41 mouse cellular contexts compared by ENCODE assay signal in genomic region chr19:56867701-56868100, GRCm38 (mm10). TPM values are rescaled to one million over a fixed set of nuclear protein-coding genes. Genes with fewer than 3 reads are reported as not detected.
"Had no signal": no experiment of that assay in that cellular context is flagged by ENCODE, and none has a peak within 500 bp of the region (broad histone marks: within the 10 kb centered on the region; RNA-seq: fewer than 3 reads in every experiment).

No protein-coding gene starts in this region.

- ATAC-seq: hindbrain, embryonic 16.5 days; hindbrain, postnatal 0 days; inflammation-experienced regulatory T-cells, adult 6 months had no signal

- H3K36me3 ChIP-seq: heart, embryonic 10.5 days; heart, embryonic 12.5 days; heart, embryonic 13.5 days; heart, embryonic 15.5 days; hindbrain, embryonic 10.5 days; hindbrain, embryonic 12.5 days; hindbrain, embryonic 13.5 days; hindbrain, embryonic 15.5 days; kidney, embryonic 15.5 days had no signal

- H3K9me3 ChIP-seq: heart, embryonic 10.5 days; heart, embryonic 12.5 days; heart, embryonic 13.5 days; heart, embryonic 15.5 days; hindbrain, embryonic 10.5 days; hindbrain, embryonic 12.5 days; hindbrain, embryonic 13.5 days; hindbrain, embryonic 15.5 days; kidney, embryonic 15.5 days had no signal

- H3K4me2 ChIP-seq: heart, embryonic 11.5 days; heart, embryonic 12.5 days; heart, embryonic 13.5 days; heart, embryonic 15.5 days; hindbrain, embryonic 12.5 days; hindbrain, embryonic 13.5 days; hindbrain, embryonic 14.5 days; hindbrain, embryonic 15.5 days; kidney, embryonic 15.5 days had no signal

- H3K4me3 ChIP-seq: heart, adult 2 months; heart, embryonic 10.5 days; heart, embryonic 12.5 days; heart, embryonic 13.5 days; heart, embryonic 15.5 days; hindbrain, embryonic 10.5 days; hindbrain, embryonic 12.5 days; hindbrain, embryonic 13.5 days; hindbrain, embryonic 15.5 days; kidney, embryonic 15.5 days; layer of hippocampus, adult 2 months; left cerebral cortex, adult 2 months had no signal

- H3K9ac ChIP-seq: heart, embryonic 12.5 days; heart, embryonic 13.5 days; heart, embryonic 15.5 days; hindbrain, embryonic 12.5 days; hindbrain, embryonic 13.5 days; hindbrain, embryonic 14.5 days; hindbrain, embryonic 15.5 days; kidney, embryonic 15.5 days had no signal

- H3K27ac ChIP-seq: heart, adult 2 months; heart, embryonic 10.5 days; heart, embryonic 13.5 days; heart, embryonic 15.5 days; hindbrain, embryonic 10.5 days; hindbrain, embryonic 12.5 days; hindbrain, embryonic 13.5 days; hindbrain, embryonic 14.5 days; hindbrain, embryonic 15.5 days; hindbrain, postnatal 0 days; kidney, embryonic 15.5 days; kidney, postnatal 0 days; layer of hippocampus, adult 2 months; left cerebral cortex, adult 2 months had no signal

- DNase-seq: heart, adult 2 months; heart, postnatal 10 days; heart, postnatal 14 days; heart, postnatal 36 days; heart, postnatal 4 days; kidney, adult 11 months; kidney, adult 18-20 months; kidney, adult 2 months; kidney, adult 8-10 months; kidney, adult 9 months; kidney, postnatal 10 days; kidney, postnatal 14 days; kidney, postnatal 25 days; kidney, postnatal 36 days; kidney, postnatal 4 days; layer of hippocampus, adult 9-11 months; layer of hippocampus, postnatal 36 days had no signal

- H3K4me1 ChIP-seq: heart, embryonic 15.5 days; hindbrain, embryonic 13.5 days; hindbrain, embryonic 15.5 days had no signal

RNA-seq across cellular contexts. Expression of gene Vwa2, which starts 6.3 kb away (rescaled TPM):
- total RNA-seq: heart, adult 2 months; heart, adult 8-10 months; heart, postnatal 10 days; heart, postnatal 14 days; heart, postnatal 25 days; heart, postnatal 36 days; heart, postnatal 4 days; hematopoietic stem cell, adult 5-6 weeks; layer of hippocampus, adult 2 months; layer of hippocampus, adult 8-10 months; layer of hippocampus, postnatal 25 days; layer of hippocampus, postnatal 36 days; left cerebral cortex, adult 18-20 months; left cerebral cortex, adult 2 months had no signal
- polyA plus RNA-seq: heart, adult 2 months; heart, postnatal 0 days; inflammation-experienced regulatory T-cells, adult 6 months had no signal

RNA-seq across cellular contexts. Expression of gene Tdrd1, which starts 41.7 kb away (rescaled TPM):
- total RNA-seq: heart, adult 2 months; heart, adult 8-10 months; heart, postnatal 36 days; hematopoietic stem cell, adult 5-6 weeks had no signal
- polyA plus RNA-seq: inflammation-experienced regulatory T-cells, adult 6 months had no signal
